Comparison of ENCODE assay signal across 8 mouse cellular contexts in genomic region chr6:54718779-54719685, GRCm38 (mm10). TPM values are rescaled to one million over a fixed set of nuclear protein-coding genes. Genes with fewer than 3 reads are reported as not detected.
DNase-seq lines count a peak whose midpoint lies in the region; TF ChIP-seq lines count a peak whose summit lies in the region.

No protein-coding gene starts in this region.

- peak overlapping the region; percentile 89 for H3K27ac ChIP-seq in bone marrow macrophage, adult 2 months (ENCODE audit: insufficient read depth, low read depth, low read length)
- peak overlapping the region; percentile 65 for H3K27ac ChIP-seq in macrophage

- peak; percentile 61 for DNase-seq in layer of hippocampus, adult 11-12 months (ENCODE audit: low spot score)
- DNase-seq in layer of hippocampus, adult 8-10 months (ENCODE audit: low spot score in 2 of 2): no peak
- DNase-seq in CD8-positive naive resting alpha-beta T cell, adult 2 months (ENCODE audit: low read depth in 2 of 2, low spot score in 2 of 2): peak; percentile 45 to 48
- no peak for DNase-seq in urinary bladder, postnatal 4 days (ENCODE audit: low spot score in 2 of 2)
- DNase-seq in urinary bladder, adult 18-20 months (ENCODE audit: low spot score in 2 of 2): no peak
- no peak for DNase-seq in kidney, adult 9 months

- no peak for TF ChIP-seq POLR2A in bone marrow macrophage, adult 2 months (IDR thresholded peaks at IDR 0.05; ENCODE audit: borderline replicate concordance, low read depth, low read length)

- no peaks in the 10 kb centered on the region for H3K36me3 ChIP-seq in macrophage (ENCODE audit: inconsistent target)

- H3K79me2 ChIP-seq in macrophage (ENCODE audit: inconsistent target): no peaks in the 10 kb centered on the region

- peaks cover 46% of the 10 kb centered on the region for H3K4me1 ChIP-seq in bone marrow macrophage, adult 2 months (ENCODE audit: control insufficient read depth, insufficient read depth, low read length)

- 9% methylated on average over 13 of the region's 15 CpGs for WGBS in macrophage (ENCODE audit: missing documents)

- no peak for TF ChIP-seq CTCF in bone marrow macrophage, adult 2 months (IDR thresholded peaks at IDR 0.05; ENCODE audit: low read depth, low read length)

- H3K4me3 ChIP-seq in bone marrow macrophage, adult 2 months (ENCODE audit: insufficient read depth, low read length): peak overlapping the region; percentile 30
- H3K4me3 ChIP-seq in macrophage (ENCODE audit: inconsistent target): no peak overlapping the region

RNA-seq across cellular contexts. Expression of gene Mturn, which starts 37.6 kb away (rescaled TPM):
- 100 to 1,000 TPM; 113 to 141 (median 129) TPM for total RNA-seq in layer of hippocampus, adult 8-10 months (2022)
- polyA plus RNA-seq in bone marrow macrophage, adult 2 months (2012; ENCODE audit: insufficient read depth, insufficient read length, missing spikeins): 10.2 and 11.3 TPM in 2 replicates
- 10 to 100 TPM in 8 of 26 experiments, 1 to 10 TPM in 14, under 1 TPM in 4; 0.61 to 14.7 (median 4.2) TPM for total RNA-seq in macrophage (2018; cell fraction: chromatin; rRNA removed)
- total RNA-seq in macrophage (2018; cell fraction: cytosol; rRNA removed): 1 to 10 TPM in 13 of 26 experiments, under 1 TPM in 13; 0.09 to 3.8 (median 1.4) TPM
- total RNA-seq in macrophage (2018; cell fraction: nucleus; rRNA removed): 10 to 100 TPM in 2 of 26 experiments, 1 to 10 TPM in 19, under 1 TPM in 5; 0.29 to 16.9 (median 2.9) TPM
- 0.75 to 3.4 TPM (median 1.9 TPM) in 3 replicates for polyA plus RNA-seq in macrophage (2018)

Comparison
In these comparisons a context has a peak if more than half of its experiments do, and no peak if none do; other contexts are left out.
1. DNase-seq: peak in layer of hippocampus, adult 11-12 months (single experiment) and CD8-positive naive resting alpha-beta T cell, adult 2 months (2 of 2); none in layer of hippocampus, adult 8-10 months (0 of 2), urinary bladder, postnatal 4 days (0 of 2), urinary bladder, adult 18-20 months (0 of 2) and kidney, adult 9 months (single experiment).